Mouse (Mus musculus): ENCODE measurements around the gene Limk2.
A peak's percentile ranks its signal among the peaks of the same experiment; 100 is the strongest.

The Limk2 gene

DNA sequence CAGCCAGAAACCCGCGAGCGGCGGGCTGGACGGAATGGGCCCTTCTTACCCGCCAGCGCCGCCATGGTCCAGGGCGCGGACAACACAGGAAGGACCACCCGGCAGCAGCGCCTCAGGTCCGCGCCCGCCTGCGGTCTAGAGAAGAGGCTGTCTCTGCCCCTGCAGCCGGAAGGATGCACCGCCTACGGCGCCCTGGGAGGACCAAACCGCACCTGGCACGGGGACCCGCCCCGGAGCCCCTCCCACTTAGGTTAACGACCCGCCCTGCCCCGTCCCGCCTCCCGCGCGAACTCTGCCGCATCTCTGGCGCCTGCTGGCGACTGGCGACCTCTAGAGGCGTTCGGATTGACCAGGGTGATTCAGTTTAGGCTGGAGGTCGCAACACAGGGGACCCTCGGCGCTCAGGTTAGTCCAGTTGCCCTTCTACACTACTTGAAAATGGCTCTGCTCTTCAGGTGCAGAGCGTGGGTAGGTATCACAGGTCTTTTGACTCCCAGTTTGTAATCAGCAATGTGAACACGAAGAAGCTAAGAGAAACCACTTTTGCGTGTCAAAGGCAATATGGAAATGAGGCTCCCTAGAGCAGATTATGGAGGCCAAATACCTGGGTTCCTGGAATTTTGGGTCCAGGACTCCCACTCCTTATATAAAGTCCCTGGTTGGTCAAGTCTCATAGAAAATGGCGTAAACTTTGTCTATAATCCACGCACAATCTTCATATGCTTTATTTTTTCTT, at the start of gene Limk2:
Gene Limk2 (minus strand): TSS at position 193 of the 736 bp plus-strand sequence.
- peak; percentile 92 to 94 for DNase-seq (ENCODE audit: low spot score in 2 of 2)

GRCm38 (mm10) chr11:3458428-3459104, 49.6 kb upstream of the Limk2 start:
- DNase-seq (ENCODE audit: low spot score in 2 of 2) = no peak

DNA sequence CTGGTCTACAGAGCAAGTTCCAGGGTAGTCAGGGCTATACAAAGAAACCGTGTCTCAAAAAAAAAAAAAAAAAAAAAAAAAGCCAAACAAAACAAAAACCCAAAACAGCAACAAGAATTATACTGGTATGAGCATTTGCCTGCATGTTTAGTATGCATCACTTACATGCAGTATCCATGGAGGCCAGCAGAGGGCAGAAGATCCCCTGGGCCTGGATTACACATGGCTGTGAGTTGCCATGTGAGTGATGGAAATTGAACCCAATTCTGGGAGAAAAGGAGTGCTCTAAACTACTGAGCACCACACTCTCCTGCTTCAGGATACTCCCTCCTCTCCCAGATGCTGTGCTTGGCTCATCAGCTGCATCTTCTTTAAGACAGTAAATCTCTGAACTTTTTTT, 47.4 kb upstream of the Limk2 start:
- DNase-seq (ENCODE audit: low spot score in 2 of 2) = peak; percentile 25 to 64

- no peak for DNase-seq (ENCODE audit: low spot score in 2 of 2)
Measured at GRCm38 (mm10) chr11:3454506-3454905, 45.5 kb upstream of the Limk2 start.

GRCm38 (mm10) chr11:3453467-3453866, 44.5 kb upstream of the Limk2 start:
- DNase-seq (ENCODE audit: low spot score in 2 of 2) = no peak

DNA sequence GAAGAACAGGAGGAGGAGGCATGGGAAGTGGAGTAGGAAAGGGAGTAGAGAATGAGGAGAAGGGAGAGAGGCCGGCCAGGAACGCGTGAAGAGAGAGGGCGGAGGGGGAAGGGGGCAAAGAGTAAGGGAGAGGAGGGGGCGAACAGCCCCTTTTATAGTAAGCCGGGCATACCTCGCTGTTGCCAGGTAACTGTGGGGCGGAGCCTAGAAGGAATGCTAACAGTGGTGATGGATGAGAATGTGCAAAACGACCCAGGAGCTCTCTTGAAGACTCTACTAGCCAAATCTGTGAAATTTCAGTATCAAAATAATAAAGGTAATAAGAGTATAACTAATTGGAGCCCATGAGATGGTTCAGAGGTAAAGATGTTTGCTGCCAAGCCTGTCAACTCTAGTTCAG, 43.8 kb upstream of the Limk2 start:
- no peak for DNase-seq (ENCODE audit: low spot score in 2 of 2)

- peak; percentile 80 to 85 for DNase-seq (ENCODE audit: low spot score in 2 of 2)
Measured at GRCm38 (mm10) chr11:3452167-3452639, 43.2 kb upstream of the Limk2 start, which contains the start of gene Rnf185. Gene Rnf185, minus strand, starts transcription at chr11:3452363.

- DNase-seq (ENCODE audit: low spot score in 2 of 2) = peak in 1 of 2 experiments; percentile 14
Measured at GRCm38 (mm10) chr11:3451701-3452163, 42.7 kb upstream of the Limk2 start.

GRCm38 (mm10) chr11:3444875-3445274, 35.9 kb upstream of the Limk2 start:
- no peak for DNase-seq (ENCODE audit: low spot score in 2 of 2)

- no peak for DNase-seq (ENCODE audit: low spot score in 2 of 2)
Measured at GRCm38 (mm10) chr11:3443091-3443490, 34.1 kb upstream of the Limk2 start.

GRCm38 (mm10) chr11:3442677-3443076, 33.7 kb upstream of the Limk2 start:
- no peak for DNase-seq (ENCODE audit: low spot score in 2 of 2)

GRCm38 (mm10) chr11:3441696-3442443, 32.9 kb upstream of the Limk2 start:
- DNase-seq (ENCODE audit: low spot score in 2 of 2) = no peak

DNA sequence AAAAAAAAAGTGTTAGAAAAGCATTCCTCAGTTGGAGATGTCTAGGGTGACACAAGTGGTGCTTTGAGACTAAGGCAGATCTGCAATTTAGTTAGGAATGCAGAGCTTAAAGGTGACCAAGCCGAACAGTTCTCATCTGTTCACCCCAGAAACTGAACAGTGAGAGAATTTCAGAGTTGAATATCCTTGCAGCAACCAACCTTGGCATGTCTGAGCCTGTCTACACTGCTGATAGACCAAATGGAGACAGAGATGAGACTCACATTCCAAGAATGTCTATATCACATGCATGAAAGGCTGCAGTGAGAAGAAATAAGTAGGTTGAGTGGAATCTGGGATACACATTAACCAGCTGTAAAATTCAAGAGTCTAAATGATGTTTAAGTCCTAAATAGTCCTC, 28.6 kb upstream of the Limk2 start:
- no peak for DNase-seq (ENCODE audit: low spot score in 2 of 2)

- DNase-seq (ENCODE audit: low spot score in 2 of 2) = no peak
Measured at GRCm38 (mm10) chr11:3433809-3434208, 24.8 kb upstream of the Limk2 start.

GRCm38 (mm10) chr11:3431976-3432603, 23.1 kb upstream of the Limk2 start:
- no peak for DNase-seq (ENCODE audit: low spot score in 2 of 2)

DNA sequence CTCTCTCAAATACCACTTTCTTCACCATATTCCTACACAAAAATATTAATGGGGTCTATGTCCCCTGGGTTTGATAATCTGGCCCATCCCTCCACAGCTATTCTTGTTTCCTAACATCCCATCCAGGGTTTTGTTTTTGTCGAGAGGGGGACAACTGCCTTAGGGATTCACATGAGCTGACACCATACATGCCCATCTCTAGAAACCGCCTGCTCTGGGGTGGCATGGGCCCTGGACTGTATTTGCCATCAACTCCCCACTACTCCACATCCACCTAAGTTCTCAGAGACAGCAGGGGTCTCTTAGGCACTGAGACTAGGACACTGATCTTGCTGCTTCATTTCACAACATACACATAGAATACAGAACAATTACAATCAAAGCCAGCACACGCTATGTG, 22.5 kb upstream of the Limk2 start:
- no peak for DNase-seq (ENCODE audit: low spot score in 2 of 2)

DNA sequence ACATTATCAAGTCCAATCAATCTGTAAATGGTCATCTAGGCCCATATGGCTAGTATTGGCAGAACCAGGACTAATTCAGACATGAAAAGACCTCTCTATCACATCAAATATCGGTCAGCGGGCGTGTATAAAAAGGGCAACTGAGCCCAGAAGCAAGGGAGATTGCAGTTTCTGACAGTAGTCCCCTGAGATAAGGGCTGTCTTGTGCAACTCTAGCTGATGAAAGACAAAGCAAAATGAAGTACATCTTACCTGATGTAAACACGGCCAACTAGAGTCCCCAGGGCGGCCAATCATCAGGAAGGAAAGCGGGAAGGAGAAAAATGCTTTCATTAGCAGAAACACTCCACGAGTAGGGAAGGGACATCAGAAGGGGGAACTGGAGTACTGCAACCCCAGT, 19.6 kb upstream of the Limk2 start:
- DNase-seq (ENCODE audit: low spot score in 2 of 2) = no peak

- no peak for DNase-seq (ENCODE audit: low spot score in 2 of 2)
Measured at GRCm38 (mm10) chr11:3427697-3428230, 18.8 kb upstream of the Limk2 start.

DNA sequence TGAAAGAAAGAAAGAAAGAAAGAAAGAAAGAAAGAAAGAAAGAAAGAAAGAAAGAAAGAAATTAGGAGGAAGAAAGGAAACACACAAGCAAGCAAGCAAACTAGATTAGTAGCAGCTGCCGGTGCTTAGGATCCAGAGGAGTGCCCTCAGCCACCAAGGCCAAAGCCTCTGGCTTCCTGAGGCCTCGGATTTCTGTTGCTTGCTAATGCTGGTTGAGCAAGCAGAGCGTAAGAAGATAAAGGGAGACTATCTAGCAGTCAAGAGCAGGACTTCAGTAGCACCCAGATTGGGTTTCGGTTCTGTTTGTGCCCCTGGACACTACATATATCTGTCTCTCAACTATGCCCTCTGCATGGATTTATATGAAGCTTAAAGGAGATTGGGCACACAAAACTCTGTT, 13.3 kb upstream of the Limk2 start:
- no peak for DNase-seq (ENCODE audit: low spot score in 2 of 2)

DNA sequence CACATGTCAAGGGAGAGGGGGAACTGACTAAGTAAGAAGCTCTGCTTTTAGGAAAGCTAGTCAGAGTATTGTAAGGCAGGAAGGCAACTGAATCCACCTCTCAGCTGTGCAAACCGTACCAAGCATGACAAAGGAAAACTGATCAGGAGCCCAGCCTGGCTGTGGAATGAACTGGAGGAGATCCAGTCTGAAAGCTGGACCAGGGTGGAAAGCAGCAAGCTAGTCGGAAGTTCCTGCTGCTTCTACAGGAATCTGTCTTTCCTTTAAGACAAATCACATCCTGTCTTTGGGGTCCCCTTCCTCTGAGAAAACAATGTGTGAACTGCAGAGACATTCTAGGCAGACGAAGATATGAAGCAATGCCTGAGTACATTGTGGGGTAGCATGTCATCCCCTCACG, 9.8 kb upstream of the Limk2 start:
- no peak for DNase-seq (ENCODE audit: low spot score in 2 of 2)

GRCm38 (mm10) chr11:3417795-3418194, 8.8 kb upstream of the Limk2 start:
- no peak for DNase-seq (ENCODE audit: low spot score in 2 of 2)

DNA sequence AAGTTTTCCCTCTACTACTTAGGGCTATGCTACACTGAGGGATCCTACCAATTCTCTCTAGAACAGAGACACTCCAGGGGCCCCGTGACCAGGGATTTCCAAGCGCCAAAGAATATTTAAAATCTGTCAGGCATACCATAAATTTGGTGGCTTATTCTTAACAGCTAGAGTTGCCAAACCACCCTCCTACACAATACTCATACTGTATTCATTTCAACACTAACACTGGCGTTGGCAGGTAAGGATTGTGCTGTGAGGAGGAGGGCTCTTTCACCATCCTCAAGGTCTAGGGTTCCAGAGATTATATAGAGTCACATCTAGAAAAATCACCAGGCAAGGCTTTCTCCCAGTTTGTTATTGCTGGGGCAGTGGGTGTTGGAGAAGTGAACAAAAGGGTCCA, 7.4 kb upstream of the Limk2 start:
- DNase-seq (ENCODE audit: low spot score in 2 of 2) = no peak
